Mouse (Mus musculus) right cerebral cortex, adult 2 months (tissue): Measurements from ENCODE around the gene Fbln1.

Source experiments
- DNase-seq, 2 experiments: peaks; one replicate each; pipeline ENCODE4 v3.0.0; 2021 to 2022; ENCODE audit warnings: low spot score in 2 of 2

The Fbln1 gene

DNA sequence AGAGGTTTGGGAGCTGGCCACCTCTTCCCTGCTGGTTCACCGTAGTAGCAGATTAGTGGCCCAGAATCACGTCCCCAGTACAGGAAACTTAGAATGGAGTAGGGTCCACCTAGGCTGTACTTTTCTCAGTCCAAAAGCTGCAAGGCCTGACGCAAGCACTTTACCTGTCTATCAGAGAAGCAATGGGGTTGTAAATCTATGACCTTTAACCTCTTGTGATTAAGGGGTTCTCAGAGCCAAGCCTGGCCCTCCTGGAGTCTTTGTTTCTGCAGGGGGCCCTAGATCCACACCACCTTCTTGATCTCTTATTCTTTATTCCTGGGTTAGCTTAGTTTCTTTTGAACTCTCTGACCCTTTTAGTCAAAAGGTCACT is 940 bp downstream of the Fbln1 start:
- DNase-seq = no peak

DNA sequence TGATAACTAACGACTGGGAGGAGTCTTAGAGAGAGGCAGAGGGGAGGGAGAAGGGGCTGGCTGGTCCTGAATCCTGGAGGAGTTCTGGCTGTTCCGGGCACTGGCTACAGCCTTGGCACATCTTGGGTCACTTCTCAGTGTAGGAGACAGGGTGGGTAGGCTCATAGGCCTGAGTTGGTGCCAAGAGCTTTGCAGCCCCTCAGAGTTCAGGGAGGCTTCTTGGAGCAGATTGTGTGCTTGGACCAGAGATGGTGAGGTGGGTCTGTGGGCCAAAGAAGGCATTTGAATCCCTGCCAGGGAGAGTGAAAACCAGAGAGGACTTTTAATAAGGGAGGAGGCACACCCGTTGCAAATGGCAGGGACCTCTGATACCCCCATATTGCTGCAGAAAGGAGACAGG is 1.3 kb downstream of the Fbln1 start:
- DNase-seq = peak in 1 of 2 experiments; percentile 6

DNA sequence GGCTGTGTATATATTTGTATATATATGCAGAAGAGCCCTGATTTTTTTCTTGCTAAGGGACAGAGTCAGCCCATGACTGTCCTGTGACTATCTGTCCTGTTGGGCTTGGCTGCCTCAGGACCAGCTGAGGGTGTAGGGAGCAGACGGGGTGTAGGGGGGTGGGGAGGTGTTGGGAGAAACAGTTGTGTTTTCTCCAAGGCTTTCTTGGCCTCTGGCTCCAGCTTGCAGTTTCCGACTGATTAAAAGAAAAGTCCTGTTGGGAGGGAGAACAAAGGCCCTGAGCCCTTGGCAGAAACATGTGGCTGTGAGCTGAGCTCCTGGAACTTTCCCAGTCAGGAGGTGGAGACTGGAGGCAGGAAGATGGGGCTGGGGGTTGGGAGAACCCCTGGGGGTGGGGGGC is 2.0 kb downstream of the Fbln1 start:
- peak in 1 of 2 experiments; percentile 35 for DNase-seq

DNA sequence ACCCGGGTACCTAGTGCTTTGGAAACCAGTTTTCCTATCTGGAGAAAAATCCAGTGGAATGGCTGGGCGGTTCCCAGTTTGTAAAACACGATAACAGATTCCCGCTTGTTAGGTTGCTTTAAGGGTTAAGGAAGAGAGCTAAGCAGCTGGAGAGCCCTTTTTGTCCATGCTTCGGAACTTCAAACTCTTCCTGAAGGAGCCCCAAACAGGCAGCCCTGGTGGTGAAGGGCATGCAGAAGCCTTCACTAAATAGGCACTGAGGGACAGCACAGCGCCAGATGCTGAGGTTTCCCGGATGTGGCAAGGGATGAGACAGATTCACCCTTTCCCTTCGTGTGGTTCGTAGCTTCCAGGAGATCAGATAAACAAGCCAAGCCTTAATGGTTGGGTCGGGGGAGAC is 2.6 kb downstream of the Fbln1 start:
- DNase-seq = no peak

DNA sequence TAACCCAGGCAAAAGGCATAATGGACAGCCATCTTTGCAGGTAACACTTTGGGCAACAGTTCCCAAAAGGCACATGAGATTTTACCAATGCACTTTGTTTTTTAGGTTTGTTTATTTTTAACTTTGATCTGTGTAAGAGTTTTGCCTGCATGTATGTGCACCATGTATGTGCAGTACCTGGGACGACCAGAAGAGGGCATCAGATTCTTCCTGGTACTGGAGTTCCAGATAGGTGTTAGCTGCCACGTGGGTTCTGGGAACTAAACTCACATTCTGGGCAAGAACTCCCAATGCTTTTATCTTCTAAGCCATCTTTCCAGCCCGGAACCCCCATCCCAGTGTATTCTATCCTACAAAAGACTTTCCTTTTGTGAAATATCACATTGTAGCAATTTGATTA is 3.6 kb downstream of the Fbln1 start:
- no peak for DNase-seq

DNA sequence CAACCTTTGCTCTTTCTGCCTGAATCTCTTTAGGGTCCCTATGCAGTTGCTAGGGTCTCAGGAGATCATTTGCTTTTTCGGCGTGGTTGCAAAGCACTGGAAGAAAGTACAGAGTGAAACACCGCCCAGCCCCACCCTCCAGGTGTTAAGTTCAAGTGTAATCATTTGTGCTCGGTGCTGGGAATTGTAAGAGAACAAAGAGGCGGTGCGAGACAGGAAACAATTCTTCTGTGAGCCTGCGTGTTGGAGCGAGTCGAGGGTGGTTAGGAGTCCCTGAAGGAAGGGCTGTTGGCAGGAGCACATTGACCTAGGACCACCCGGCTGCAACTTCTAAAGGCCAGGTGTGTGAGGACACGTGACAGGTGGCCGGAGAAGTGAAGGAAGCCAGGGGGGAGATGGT is 4.9 kb downstream of the Fbln1 start:
- no peak for DNase-seq

DNA sequence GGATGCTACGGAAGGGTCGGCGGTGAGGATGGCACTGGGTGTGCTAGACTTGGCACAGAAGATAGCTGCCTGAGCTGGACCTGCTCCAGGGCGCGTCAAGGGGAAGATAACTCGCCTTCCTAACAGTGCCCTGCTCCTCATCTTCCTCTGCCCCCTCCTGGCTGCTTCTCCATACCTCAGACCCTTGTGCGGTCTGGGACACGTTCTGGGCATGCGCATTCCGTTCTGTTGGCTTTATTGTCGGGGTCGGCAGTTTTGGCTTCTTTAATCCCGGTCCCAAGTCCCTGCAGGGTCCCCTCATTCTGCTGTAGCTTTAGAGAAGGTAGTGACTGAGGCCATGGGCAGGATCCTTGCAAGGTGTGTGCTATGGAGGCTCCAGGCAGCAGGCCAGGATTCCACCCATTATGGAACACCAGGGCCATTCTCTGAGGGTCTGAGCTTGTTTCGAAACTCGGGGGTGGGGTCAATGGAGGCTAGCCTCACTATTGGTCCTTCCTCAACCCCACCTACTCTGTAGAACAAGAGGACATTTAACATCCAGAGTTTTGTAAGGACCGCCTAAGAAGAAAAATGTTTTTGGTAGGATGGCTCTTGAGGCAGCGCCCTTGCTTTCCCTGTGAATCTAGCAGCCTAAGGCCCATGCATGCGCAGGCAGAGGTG is 5.5 kb downstream of the Fbln1 start:
- no peak for DNase-seq

DNA sequence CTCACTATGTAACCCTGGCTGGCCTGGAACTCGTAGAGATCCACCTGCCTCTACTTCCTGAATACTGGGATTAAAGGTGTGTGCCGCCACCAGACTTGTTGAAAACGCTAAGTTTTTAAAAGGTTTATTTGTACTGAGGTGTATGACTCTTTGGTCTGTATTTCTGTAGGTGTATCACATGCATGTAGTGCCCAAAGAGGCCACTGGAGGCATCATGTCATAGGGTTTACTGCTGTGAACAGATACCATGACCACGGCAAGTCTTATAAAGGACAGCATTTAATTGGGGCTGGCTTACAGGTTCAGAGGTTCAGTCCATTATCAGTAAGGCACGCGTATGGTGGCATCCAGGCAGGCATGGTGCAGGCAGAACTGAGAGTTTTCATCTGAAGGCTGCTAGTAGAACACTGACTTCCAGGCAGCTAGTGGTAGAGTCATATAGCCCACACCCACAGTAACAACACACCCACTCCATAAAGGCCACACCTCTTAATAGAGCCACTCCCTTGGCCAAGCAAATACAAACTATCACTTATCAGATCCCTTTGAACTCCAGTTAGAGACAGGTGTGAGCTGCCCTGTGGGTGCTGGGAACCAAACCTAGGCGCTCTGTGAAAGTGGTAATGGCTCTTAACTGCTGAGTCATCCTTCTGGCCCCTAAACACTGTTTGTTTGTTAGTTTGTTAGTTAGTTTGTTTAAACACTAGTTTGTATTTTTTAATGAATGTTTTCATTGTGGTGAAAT is 10.5 kb downstream of the Fbln1 start:
- DNase-seq = no peak

DNA sequence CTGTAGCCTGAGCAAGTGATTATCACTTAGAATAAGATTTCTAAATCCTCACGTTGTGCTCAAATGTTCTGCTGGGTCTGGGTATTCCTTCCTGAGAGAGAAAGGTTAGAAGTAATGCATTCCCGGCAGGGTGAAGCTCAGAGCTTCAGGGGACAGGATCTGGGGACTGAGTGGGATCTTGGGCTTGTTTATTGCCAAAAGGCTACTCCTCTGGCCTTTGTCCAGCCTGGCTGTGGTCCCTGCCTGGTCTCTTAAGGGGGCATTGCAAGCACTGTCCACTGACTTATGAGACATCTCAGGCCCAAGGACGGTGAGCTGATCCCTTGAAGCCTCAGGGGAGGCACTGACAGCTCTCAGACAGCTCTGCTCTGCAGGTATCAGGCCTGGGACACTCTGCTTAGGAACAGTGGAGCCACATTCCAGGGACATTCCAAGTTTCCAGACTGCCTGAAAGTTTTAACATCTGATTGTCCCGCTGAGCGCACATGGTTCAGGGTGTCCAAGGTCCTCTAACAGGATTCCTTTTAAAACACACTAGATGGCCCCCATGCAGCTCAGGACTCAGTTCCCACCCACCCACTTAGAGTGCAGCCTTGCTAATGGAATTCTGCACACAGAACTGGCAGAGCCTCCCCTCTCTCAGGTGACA is 13.0 kb downstream of the Fbln1 start:
- DNase-seq = no peak

DNA sequence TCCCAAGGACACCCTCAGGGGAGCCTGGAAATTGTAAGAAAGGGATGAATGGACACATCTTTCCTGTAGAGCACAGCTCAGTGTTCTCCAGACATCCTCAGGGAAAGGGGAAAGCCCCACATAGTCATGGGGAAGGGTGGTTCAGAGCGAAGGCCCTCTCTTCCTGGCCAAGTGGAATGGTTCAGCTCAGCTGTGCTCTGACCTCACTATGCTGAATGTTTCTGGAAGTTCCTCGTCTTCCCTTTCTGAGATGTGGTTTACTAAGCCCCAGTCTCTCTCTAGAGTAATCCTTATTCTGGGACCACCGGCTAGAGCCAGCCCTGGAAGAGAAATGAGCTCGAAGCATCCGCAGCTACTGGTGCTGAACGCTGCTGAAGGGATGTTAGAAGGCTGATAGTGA is 14.6 kb downstream of the Fbln1 start:
- DNase-seq = no peak

DNA sequence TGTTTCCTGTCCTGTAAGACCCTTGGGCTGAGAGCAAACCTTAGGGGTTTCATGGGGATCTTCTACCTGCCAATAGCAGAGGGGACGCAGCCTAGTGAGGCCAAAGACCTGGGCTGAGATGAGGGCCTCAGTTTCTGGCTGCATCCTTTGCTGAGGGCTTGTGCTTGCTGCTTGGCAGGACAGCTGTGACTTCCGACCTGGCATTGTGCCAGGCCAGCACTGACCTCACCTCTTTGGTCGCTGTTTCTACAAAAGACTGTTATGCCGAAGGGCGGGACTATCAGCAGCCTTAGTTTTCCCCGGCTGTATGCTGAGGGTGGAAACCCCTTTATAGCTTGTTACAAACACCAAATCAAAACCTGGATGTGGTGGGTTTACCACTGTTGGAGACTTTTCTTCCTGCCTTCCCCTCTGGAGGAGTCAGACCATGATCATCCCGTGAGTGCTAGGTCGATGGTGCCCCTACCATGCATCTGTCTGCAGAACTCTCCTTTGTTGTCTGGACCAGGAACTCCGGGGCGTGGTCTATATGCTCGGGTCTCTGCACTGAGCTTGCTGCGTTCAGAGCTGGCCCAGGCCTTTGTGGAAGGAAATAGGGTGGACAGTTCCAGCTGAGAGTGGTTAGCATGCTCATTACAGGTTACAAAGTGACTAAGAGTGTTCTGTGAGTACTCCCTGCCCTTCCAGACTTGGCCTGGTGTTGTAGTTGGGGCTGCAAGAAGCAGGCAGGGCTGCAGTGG is 15.5 kb downstream of the Fbln1 start:
- no peak for DNase-seq

DNA sequence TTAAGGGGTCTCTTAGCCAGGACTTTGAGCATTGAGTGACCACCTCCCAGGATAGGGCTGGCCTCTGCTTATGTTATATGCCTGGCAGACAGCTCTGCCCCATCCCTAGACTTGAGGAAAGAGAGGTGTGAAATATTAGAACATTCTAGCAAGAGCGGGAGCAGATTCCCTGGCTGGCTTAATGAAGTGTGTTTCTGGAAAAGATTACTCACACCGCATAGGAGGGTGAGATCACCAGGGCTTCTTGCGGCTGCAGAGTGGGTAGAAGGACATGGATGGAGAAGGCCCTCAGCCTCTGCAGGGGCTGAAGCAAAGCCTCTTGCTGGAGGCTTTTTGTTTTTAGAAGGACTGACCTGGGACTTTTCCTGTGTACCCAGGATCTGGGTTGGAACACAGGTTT is 19.9 kb downstream of the Fbln1 start:
- no peak for DNase-seq

DNA sequence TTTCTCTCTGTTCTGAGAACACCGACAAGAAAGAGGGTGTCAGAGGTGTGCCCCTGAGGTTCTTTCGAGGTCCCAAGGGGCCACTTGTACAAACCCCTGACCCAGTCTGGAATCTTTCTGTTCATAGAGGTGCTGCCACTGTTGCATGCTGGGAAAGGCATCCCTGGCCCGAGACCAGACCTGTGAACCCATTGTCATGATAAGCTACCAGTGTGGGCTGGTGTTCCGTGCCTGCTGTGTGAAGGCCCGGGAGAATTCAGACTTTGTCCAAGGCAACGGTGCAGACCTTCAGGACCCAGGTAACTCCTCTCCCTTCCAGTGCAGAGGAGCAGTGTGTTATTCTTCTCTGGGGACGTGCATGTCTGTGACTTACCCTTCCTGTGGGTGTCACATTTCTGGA is 21.1 kb downstream of the Fbln1 start:
- DNase-seq = no peak

DNA sequence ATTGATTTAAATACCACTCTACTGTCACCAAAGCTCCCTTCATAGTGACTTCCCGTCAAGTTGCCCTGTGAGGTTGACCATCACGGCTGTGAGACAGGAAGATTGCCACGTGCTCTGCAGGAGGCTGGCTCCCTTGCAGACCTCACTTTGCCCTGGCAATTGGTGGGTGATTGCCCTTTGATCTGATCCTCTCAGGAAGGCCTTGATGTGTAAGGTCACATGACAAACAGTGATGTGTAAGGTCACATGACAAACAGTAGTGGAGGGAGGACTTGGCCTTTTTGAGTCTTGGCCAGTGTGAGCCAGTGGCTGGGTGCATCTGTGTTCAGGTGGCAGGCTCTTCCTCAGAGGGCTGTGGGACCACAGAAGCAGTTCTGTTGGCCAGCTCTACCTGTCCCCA is 22.8 kb downstream of the Fbln1 start:
- DNase-seq = no peak

DNA sequence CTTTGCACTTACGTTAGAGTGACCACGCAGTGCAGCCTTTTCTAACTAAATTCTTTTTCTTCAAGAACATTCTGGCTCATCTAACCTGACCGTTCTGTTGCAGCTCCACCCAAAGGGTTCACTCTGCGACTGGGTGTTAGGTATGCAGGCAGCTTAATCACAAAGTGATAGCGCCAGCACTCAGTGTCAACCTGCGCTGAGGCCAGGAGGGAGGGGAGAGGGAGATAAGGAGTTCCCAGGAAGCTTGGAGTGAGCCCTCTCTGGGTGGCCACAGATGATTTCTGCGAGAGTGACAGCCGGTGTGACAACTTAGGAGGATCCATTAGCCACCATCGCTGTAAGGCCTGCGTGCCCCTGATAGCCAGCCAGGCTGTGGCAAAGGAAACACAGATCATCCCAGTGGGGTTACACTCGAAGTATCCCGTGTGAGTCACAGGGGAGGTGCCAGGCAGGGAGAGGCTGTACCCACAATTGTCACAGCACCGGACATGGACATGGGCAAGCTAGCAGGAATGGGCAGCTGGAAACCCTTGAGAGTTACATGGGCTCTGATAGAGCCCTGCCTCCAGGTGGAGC is 24.3 kb downstream of the Fbln1 start:
- DNase-seq = no peak

DNA sequence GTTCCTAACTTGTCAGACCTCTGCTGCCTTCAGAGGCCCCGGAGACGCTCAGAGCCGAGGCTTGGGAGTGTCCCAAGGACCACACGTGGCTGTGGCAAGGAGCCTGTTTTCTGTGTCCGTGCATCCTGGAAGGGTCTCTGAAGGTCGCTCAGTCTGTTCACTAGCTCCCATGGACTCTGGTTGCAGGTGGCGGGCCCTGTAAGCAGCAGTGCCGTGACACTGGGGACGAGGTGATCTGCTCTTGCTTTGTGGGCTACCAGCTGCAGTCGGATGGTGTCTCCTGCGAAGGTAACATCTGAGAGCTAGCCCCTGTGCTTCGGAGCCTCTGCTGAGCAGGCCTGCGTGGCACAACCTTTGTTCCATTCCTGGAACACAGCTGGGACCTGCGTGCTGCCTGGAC is 24.9 kb downstream of the Fbln1 start:
- no peak for DNase-seq

DNA sequence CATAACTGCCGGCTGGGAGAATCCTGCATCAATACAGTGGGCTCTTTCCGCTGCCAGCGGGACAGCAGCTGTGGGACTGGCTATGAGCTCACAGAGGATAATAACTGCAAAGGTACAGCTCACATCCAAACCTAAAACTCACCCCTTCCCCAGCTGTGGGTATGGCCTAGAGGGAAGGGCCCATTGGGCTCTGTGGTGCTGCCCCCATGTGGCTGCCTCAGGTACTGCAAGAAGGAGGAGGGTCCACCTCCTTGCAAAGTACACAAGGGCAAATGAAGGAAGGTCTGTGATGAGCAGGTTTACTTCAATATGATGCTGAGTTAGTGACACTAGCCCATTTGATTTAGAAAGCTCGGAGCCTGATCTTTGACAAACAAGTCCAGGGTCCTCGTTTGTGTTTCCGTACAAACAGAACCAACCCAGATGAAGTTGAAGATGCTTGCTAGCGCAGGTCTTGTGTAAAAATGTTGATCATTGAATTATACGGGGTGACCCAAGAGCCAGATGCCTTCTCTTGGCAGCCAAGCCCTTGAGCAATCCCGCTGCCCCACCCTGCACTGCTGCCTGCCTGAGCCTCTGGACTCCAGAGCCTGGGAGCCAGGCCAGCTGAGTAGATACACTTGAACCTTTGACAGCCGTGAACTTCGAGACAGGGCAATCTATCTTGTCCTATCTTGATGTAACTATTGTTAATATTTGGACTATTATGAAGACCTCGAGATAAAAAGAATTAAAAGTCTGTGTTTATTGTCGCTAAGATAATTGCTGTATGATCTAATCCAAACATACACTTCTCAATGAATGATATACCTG is 25.9 kb downstream of the Fbln1 start:
- peak; percentile 14 to 20 for DNase-seq

DNA sequence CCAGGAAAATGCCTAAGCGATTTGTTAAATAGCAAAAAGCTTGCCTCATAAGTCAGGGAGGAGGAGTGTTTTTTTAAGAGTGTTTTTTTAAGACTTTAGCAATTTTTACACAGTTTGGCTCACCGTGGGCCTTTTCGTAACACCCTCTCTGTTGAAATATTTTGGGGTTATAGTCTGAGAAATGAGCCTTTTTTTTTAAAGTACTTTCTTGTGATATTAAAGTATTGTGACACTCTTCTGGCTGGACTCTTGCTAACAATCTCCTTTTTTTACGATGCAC is 26.4 kb downstream of the Fbln1 start:
- DNase-seq = no peak

DNA sequence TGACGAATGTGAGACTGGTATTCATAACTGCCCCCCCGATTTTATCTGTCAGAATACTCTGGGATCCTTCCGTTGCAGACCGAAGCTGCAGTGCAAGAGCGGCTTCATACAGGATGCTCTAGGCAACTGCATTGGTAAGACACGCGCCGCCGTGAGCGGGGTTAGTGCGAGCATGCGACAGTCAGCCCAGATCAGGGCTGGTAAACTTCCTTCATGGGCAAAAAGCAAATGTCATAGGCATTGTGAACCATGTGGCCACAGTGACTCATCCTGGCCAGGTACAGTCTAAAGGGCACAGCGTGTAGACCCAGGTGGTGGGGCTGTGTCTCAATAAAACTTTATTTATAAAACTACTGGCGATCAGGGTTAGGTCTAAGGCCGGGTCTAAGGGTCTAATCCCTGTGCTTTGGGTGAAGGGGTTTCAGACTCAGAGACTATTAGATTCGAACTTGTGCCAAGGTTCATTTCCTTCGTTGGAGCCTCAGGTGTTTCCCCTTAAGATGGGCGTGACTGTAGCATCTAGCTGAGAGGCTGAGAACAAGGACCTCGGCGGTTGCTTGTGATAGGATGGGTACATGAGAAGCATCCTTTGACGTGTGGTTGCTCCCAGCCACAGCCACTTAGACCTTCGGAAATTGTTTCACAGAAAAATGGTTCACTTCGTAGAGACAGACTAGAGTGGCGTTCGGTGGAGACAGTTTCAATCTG is 26.9 kb downstream of the Fbln1 start:
- DNase-seq = no peak

DNA sequence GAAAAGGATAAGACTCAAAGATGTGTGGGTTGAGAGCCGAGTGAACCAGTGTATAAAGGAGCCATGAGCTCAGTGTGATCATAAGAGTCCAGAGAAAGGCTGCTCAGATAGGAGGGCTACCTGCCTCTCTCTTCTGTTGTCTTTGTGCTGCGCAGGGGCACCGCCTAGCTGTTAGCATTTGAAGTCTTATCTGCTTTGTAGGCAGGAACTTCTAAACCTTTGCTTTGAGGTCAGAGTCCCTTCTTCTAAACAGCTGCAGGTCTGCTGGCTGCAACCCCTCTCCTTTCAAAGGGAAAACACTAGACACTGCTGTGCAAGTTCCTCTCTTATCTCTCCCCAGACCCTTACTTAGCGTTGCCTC is 27.5 kb downstream of the Fbln1 start:
- no peak for DNase-seq

DNA sequence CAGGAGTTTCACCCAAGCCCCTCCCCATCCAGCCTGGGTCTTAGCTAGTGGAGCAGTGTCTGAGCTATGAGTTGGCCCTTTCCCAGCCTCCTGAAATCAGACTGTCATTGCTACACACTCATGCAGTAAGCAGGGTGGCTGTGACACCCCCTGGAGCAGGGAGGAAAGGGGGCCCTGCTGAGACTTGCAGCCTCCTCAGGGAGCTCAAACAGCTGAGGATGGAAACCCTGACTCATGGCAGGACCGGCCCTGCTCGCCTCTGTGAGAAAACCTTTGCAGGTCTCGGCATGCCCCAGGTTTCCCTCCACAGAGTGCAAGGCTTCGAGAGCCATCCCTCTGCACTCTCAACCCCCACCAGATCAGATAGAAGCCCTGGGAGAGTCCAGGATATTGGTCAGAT is 27.9 kb downstream of the Fbln1 start:
- DNase-seq = no peak
